In the genomic region with DNA sequence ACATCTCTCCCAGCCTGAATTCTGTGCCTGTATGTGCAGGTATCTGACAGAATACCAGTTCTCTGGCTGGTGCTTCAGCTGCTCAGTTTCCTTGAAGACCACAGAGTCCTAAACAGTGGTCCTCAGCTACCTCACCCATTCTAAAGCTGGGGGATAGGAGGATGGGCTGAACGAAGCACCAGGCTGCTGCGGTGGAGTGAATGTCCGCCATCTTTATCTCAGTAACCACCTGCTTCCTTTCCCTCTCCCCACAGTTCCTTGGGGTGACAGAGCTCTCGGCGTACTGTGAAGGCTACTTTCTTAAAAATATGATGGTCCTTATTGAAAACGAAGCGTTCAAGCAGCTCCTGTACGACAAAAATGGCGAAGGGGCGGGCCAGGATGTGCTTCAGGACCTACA, we compare ENCODE assay signal across 24 mouse cellular contexts.
"Had no signal": no experiment of that assay in that cellular context is flagged by ENCODE, and none has a peak within 500 bp of the region (broad histone marks: within the 10 kb centered on the region; RNA-seq: fewer than 3 reads in every experiment).

No protein-coding gene starts in this region.

- H3K36me3 ChIP-seq: heart, embryonic 13.5 days; heart, embryonic 15.5 days; hindbrain, embryonic 10.5 days; hindbrain, embryonic 12.5 days; intestine, embryonic 15.5 days; limb, embryonic 10.5 days had no signal

- H3K4me1 ChIP-seq: hindbrain, embryonic 10.5 days; limb, embryonic 10.5 days; limb, embryonic 12.5 days had no signal

- H3K4me3 ChIP-seq: heart, adult 2 months; heart, embryonic 13.5 days; heart, embryonic 15.5 days; hindbrain, embryonic 10.5 days; hindbrain, embryonic 12.5 days; intestine, embryonic 15.5 days; layer of hippocampus, adult 2 months; left cerebral cortex, adult 2 months; limb, embryonic 10.5 days; limb, embryonic 12.5 days had no signal

- ATAC-seq: hindbrain, embryonic 16.5 days; inflammation-experienced regulatory T-cells, adult 6 months; intestine, embryonic 15.5 days; intestine, postnatal 0 days had no signal

- H3K27me3 ChIP-seq: heart, embryonic 13.5 days; heart, embryonic 15.5 days; hindbrain, embryonic 12.5 days; intestine, embryonic 15.5 days; limb, embryonic 12.5 days had no signal

- DNase-seq: gastrocnemius, postnatal 14 days; gastrocnemius, postnatal 36 days; heart, adult 11 months; heart, adult 2 months; heart, postnatal 14 days; heart, postnatal 36 days; kidney, adult 18-20 months; kidney, adult 8-10 months; kidney, postnatal 10 days; kidney, postnatal 25 days; kidney, postnatal 4 days; liver had no signal

- H3K9me3 ChIP-seq: heart, embryonic 13.5 days; heart, embryonic 15.5 days; hindbrain, embryonic 10.5 days; hindbrain, embryonic 12.5 days; intestine, embryonic 15.5 days; limb, embryonic 10.5 days; limb, embryonic 12.5 days had no signal
